Mouse (Mus musculus) megakaryocyte, embryonic 14.5 days (primary cell): Measurements from ENCODE around the gene Alox5. TPM values are rescaled to one million over a fixed set of nuclear protein-coding genes. Genes with fewer than 3 reads are reported as not detected.

Experiments used
- H3K27me3 ChIP-seq: replicated peaks from 2 replicates; pipeline ENCODE3; 2012; ENCODE audit warnings: inconsistent platforms
- H3K36me3 ChIP-seq: replicated peaks from 2 replicates; pipeline ENCODE3; 2012; ENCODE audit warnings: low read length, inconsistent platforms, mixed read lengths
- H3K4me1 ChIP-seq: 2 replicates; pipeline ENCODE4 v1.6.1; 2012; ENCODE audit warnings: inconsistent platforms
- H3K4me3 ChIP-seq: replicated peaks from 2 replicates; pipeline ENCODE3; 2012; ENCODE audit warnings: moderate library complexity, mild to moderate bottlenecking, inconsistent platforms
- H3K9me3 ChIP-seq: 2 replicates; pipeline ENCODE4 v1.6.1; 2012; ENCODE audit warnings: inconsistent platforms
- FLI1 ChIP-seq: IDR thresholded peaks from 2 replicates; pipeline ENCODE4 v1.6.1; 2012; ENCODE audit warnings: low read length, inconsistent platforms, mixed read lengths
- GATA1 ChIP-seq: IDR thresholded peaks from 3 replicates; pipeline ENCODE4 v1.6.1; 2012; ENCODE audit warnings: mixed read lengths, low read length, inconsistent platforms, borderline replicate concordance
- polyA plus RNA-seq: library from polyadenylated mRNA; stranded (reverse); fragments of >175 nt; gene quantifications from 2 replicates; pipeline ENCODE4 v1.2.3, GENCODE M21; 2012; ENCODE audit warnings: low replicate concordance; ENCODE audit not compliant: insufficient read depth

Alox5 gene
- polyA plus RNA-seq, 1 experiment: 50.4 TPM

GRCm38 (mm10) chr6:116407956-116408657 is 52.9 kb downstream of the Alox5 start:
- no peaks in the 10 kb centered on the region for H3K27me3 ChIP-seq
- peaks cover 84% of the 10 kb centered on the region for H3K4me1 ChIP-seq
- H3K4me3 ChIP-seq: no peak overlapping the region
- peaks cover 96% of the 10 kb centered on the region for H3K36me3 ChIP-seq
- TF ChIP-seq FLI1: no peak
- no peak for TF ChIP-seq GATA1
- H3K9me3 ChIP-seq: no peaks in the 10 kb centered on the region

- H3K9me3 ChIP-seq: no peaks in the 10 kb centered on the region
- H3K4me3 ChIP-seq: no peak overlapping the region
- H3K36me3 ChIP-seq: peaks cover 96% of the 10 kb centered on the region
- TF ChIP-seq FLI1 (no peak), GATA1 (no peak)
- peaks cover 76% of the 10 kb centered on the region for H3K4me1 ChIP-seq
- H3K27me3 ChIP-seq: no peaks in the 10 kb centered on the region
Measured at GRCm38 (mm10) chr6:116407216-116407615, 53.8 kb downstream of the Alox5 start.

GRCm38 (mm10) chr6:116406680-116407079 is 54.3 kb downstream of the Alox5 start:
- TF ChIP-seq FLI1 (no peak), GATA1 (no peak)
- H3K9me3 ChIP-seq: no peaks in the 10 kb centered on the region
- H3K4me3 ChIP-seq: peak overlapping the region; percentile 44
- no peaks in the 10 kb centered on the region for H3K27me3 ChIP-seq
- peaks cover 72% of the 10 kb centered on the region for H3K4me1 ChIP-seq
- H3K36me3 ChIP-seq: peaks cover 96% of the 10 kb centered on the region

GRCm38 (mm10) chr6:116406152-116406551 is 54.8 kb downstream of the Alox5 start:
- TF ChIP-seq GATA1: no peak
- no peak for TF ChIP-seq FLI1
- Histone ChIP-seq H3K9me3 (no peaks in the 10 kb centered on the region), H3K4me3 (no peak overlapping the region), H3K27me3 (no peaks in the 10 kb centered on the region), H3K36me3 (peaks cover 96% of the 10 kb centered on the region), H3K4me1 (peaks cover 66% of the 10 kb centered on the region)

- Histone ChIP-seq H3K36me3 (peaks cover 96% of the 10 kb centered on the region), H3K27me3 (no peaks in the 10 kb centered on the region), H3K9me3 (no peaks in the 10 kb centered on the region), H3K4me3 (peak overlapping the region; percentile 21), H3K4me1 (peaks cover 62% of the 10 kb centered on the region)
- TF ChIP-seq FLI1 (no peak), GATA1 (no peak)
Measured at GRCm38 (mm10) chr6:116405715-116406114, 55.3 kb downstream of the Alox5 start.

GRCm38 (mm10) chr6:116405243-116405642 is 55.7 kb downstream of the Alox5 start:
- Histone ChIP-seq H3K27me3 (no peaks in the 10 kb centered on the region), H3K4me3 (peak overlapping the region; percentile 21), H3K4me1 (peaks cover 58% of the 10 kb centered on the region), H3K9me3 (no peaks in the 10 kb centered on the region), H3K36me3 (peaks cover 94% of the 10 kb centered on the region)
- TF ChIP-seq GATA1 (no peak), FLI1 (no peak)

GRCm38 (mm10) chr6:116402426-116402825 is 58.6 kb downstream of the Alox5 start:
- Histone ChIP-seq H3K27me3 (no peaks in the 10 kb centered on the region), H3K9me3 (no peaks in the 10 kb centered on the region), H3K36me3 (peaks cover 81% of the 10 kb centered on the region), H3K4me1 (peaks cover 65% of the 10 kb centered on the region), H3K4me3 (no peak overlapping the region)
- TF ChIP-seq FLI1 (no peak), GATA1 (no peak)

GRCm38 (mm10) chr6:116401746-116402423 is 59.1 kb downstream of the Alox5 start:
- Histone ChIP-seq H3K27me3 (no peaks in the 10 kb centered on the region), H3K4me3 (no peak overlapping the region), H3K9me3 (no peaks in the 10 kb centered on the region), H3K36me3 (peaks cover 80% of the 10 kb centered on the region), H3K4me1 (peaks cover 63% of the 10 kb centered on the region)
- TF ChIP-seq GATA1: no peak
- TF ChIP-seq FLI1: no peak

GRCm38 (mm10) chr6:116398136-116398535 is 62.8 kb downstream of the Alox5 start:
- H3K36me3 ChIP-seq: peaks cover 72% of the 10 kb centered on the region
- H3K9me3 ChIP-seq: no peaks in the 10 kb centered on the region
- H3K4me1 ChIP-seq: peaks cover 56% of the 10 kb centered on the region
- TF ChIP-seq GATA1: no peak
- TF ChIP-seq FLI1: no peak
- H3K4me3 ChIP-seq: no peak overlapping the region
- no peaks in the 10 kb centered on the region for H3K27me3 ChIP-seq

- no peaks in the 10 kb centered on the region for H3K27me3 ChIP-seq
- H3K9me3 ChIP-seq: no peaks in the 10 kb centered on the region
- no peak for TF ChIP-seq GATA1
- no peak for TF ChIP-seq FLI1
- H3K4me3 ChIP-seq: no peak overlapping the region
- peaks cover 72% of the 10 kb centered on the region for H3K36me3 ChIP-seq
- peaks cover 56% of the 10 kb centered on the region for H3K4me1 ChIP-seq
Measured at GRCm38 (mm10) chr6:116397621-116398020, 63.4 kb downstream of the Alox5 start.
